Mouse (Mus musculus) thymus, postnatal 14 days (tissue): ENCODE measurements around the gene Diaph2.
"Not testable (repeated sequence)": the region's sequence is repeated elsewhere in the genome, so short reads cannot be mapped to it uniquely, and the experiment has no call there.

ENCODE experiments used
- DNase-seq: peaks from one replicate; pipeline ENCODE4 v3.0.0; 2021

The Diaph2 gene

GRCm38 (mm10) chrX:129833887-129834286 is 84.3 kb downstream of the Diaph2 start:
- DNase-seq: no peak

GRCm38 (mm10) chrX:129884465-129884864 is 134.9 kb downstream of the Diaph2 start:
- DNase-seq: peak; percentile 43

GRCm38 (mm10) chrX:129925806-129926205 is 176.3 kb downstream of the Diaph2 start:
- no peak for DNase-seq

- DNase-seq: no peak
Measured at GRCm38 (mm10) chrX:129974816-129975215, 225.3 kb downstream of the Diaph2 start.

GRCm38 (mm10) chrX:130008210-130008609 is 258.7 kb downstream of the Diaph2 start:
- no peak for DNase-seq

GRCm38 (mm10) chrX:130019735-130020134 is 270.2 kb downstream of the Diaph2 start:
- no peak for DNase-seq

GRCm38 (mm10) chrX:130044525-130044924 is 295.0 kb downstream of the Diaph2 start:
- DNase-seq: no peak

- DNase-seq: peak; percentile 3
Measured at GRCm38 (mm10) chrX:130149216-130149615, 399.7 kb downstream of the Diaph2 start.

GRCm38 (mm10) chrX:130152164-130152563 is 402.6 kb downstream of the Diaph2 start:
- no peak for DNase-seq

GRCm38 (mm10) chrX:130173126-130173525 is 423.6 kb downstream of the Diaph2 start:
- DNase-seq: no peak

GRCm38 (mm10) chrX:130187891-130188290 is 438.3 kb downstream of the Diaph2 start:
- no peak for DNase-seq

- DNase-seq: no peak
Measured at GRCm38 (mm10) chrX:130188449-130188848, 438.9 kb downstream of the Diaph2 start.

GRCm38 (mm10) chrX:130189250-130189649 is 439.7 kb downstream of the Diaph2 start:
- no peak for DNase-seq

GRCm38 (mm10) chrX:130197412-130197811 is 447.9 kb downstream of the Diaph2 start:
- not testable (repeated sequence) for DNase-seq

- DNase-seq: no peak
Measured at GRCm38 (mm10) chrX:130205243-130205642, 455.7 kb downstream of the Diaph2 start.

- DNase-seq: no peak
Measured at GRCm38 (mm10) chrX:130212227-130212626, 462.7 kb downstream of the Diaph2 start.

- no peak for DNase-seq
Measured at GRCm38 (mm10) chrX:130212759-130213158, 463.2 kb downstream of the Diaph2 start.

- DNase-seq: no peak
Measured at GRCm38 (mm10) chrX:130230045-130230444, 480.5 kb downstream of the Diaph2 start.

- no peak for DNase-seq
Measured at GRCm38 (mm10) chrX:130235167-130235566, 485.6 kb downstream of the Diaph2 start.

- DNase-seq: no peak
Measured at GRCm38 (mm10) chrX:130246652-130247051, 497.1 kb downstream of the Diaph2 start.

GRCm38 (mm10) chrX:130253664-130254063 is 504.1 kb downstream of the Diaph2 start:
- DNase-seq: no peak

GRCm38 (mm10) chrX:130265707-130266106 is 516.2 kb downstream of the Diaph2 start:
- no peak for DNase-seq

GRCm38 (mm10) chrX:130279144-130279543 is 529.6 kb downstream of the Diaph2 start:
- no peak for DNase-seq

GRCm38 (mm10) chrX:130281484-130281883 is 531.9 kb downstream of the Diaph2 start:
- DNase-seq: no peak

- no peak for DNase-seq
Measured at GRCm38 (mm10) chrX:130287032-130287431, 537.5 kb downstream of the Diaph2 start.

GRCm38 (mm10) chrX:130289775-130290174 is 540.2 kb downstream of the Diaph2 start:
- no peak for DNase-seq
